Mouse (Mus musculus) mouse embryonic stem cell (cell line): ENCODE data around the gene Tmem212.

Experiments
- in situ Hi-C, 2 experiments: fragments of 300-500 bp; cut with MboI; formaldehyde crosslinking; loops; 1 replicate in 1 of 2; 3 replicates in 1 of 2; pipeline ENCODE4 v1.14.3; 2019 to 2020; ENCODE audit warnings: low sequenced_read_pairs in 2 of 2, low pct_unique_long_range_greater_than_20kb in 1 of 2, mixed read lengths in 1 of 2; ENCODE audit not compliant: unreplicated experiment in 1 of 2

The Tmem212 gene

DNA sequence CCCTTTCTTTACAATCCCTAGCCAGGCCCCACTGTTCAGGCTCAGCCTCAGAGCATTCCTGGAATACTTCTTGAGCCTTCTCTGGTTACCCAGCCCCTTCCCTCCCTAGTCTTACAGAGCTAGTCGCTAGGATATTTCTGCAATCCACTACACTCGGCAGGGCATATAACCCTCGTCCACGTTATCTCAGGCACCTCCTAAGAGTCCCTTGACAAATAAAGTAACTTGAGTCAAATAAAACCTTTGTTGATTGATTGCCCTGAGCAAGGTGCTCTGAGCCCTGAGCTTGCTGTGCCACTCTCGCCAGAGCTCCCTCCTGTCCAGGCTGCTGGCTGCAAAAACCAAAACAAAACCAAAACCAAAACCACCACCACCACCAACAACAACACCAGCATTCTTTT, 37.0 kb downstream of the Tmem212 start:
- in situ Hi-C loops, result no loop called here

DNA sequence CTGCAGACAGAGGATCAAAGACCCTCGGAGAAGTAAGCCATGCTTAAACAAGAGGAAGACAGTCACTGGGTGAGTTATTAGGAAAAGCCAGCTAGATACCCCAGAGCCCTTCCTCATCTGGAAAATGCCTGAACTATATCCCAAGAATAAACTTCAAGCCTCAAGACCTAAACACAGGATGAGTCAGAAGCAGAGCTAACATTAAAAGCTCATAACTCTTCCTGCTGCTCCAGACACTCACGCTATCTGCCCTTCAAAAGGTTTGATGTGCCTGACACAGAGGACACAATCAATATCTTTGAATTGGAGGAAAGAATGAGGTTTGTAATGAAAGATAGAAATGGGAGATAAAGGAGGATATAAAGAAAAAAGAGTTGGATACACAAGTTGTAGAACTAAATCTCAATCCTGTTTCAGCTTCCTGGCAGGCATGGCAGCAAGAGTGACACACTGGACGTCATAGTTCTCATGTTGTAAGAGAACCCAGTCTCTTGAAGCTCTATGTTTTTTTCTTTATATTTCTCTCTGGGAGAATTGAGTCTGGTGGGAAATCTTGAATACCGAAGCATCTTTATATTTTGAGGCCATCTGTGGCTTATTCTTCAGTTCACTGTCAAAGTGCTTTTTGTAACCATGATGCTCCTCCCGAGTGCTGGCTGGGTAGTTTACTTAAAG, 37.6 kb downstream of the Tmem212 start:
- in situ Hi-C loops, result no loop called here

DNA sequence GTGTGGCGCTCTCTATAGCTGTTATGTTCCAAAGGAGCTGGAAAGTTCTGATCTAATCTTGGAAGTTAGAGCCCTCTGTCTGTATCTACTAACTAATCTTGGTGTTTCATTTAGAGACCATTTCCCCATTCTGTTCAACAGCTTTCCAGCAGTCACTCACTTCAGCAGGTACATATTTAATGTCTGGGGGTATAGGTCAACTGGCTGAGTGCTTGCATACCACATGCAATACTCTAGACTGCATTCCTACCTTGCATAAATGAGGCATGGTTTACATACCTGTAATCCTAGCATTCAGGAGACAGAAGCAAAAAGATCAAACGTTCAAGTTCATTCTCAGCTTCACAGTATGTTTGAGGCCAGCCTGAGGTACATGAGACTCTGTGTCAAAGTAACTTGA, 39.9 kb downstream of the Tmem212 start:
- in situ Hi-C loops, result no loop called here

DNA sequence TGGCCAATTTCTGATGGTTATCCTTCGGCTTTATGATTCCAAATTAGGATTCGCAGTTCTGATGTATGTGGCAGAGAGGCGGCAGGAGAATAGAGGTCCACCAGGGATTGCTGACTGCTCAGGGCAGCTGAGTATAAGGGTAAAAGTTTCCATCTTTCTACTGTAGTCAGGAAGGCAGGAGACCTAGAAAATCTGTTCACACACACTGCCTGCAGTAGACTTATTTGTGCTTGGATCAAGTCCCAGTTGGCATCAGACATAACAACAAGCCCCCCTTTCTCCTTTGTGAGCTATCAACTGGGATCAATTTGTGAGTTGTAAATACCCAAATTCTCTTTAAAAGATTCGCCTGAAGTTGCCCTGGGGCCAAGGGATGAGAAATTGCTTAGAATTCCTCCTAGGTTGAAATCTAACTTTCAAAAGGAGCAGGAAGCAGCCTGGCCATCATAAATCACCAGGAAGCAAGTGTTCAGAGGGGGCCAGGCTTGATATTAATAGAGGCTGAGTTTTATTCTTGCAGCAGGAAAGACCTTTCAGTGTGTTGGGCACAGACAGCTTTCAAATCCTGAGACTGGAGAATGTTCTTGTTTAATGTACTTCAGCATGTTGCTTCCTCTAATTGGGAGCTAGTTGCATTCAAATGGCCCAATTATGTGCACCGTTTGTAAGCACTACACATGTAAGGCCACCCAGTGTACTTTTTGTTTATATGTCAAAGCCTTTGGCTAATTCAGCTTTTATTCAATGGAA, 41.6 kb downstream of the Tmem212 start:
- in situ Hi-C loops, result no loop called here

DNA sequence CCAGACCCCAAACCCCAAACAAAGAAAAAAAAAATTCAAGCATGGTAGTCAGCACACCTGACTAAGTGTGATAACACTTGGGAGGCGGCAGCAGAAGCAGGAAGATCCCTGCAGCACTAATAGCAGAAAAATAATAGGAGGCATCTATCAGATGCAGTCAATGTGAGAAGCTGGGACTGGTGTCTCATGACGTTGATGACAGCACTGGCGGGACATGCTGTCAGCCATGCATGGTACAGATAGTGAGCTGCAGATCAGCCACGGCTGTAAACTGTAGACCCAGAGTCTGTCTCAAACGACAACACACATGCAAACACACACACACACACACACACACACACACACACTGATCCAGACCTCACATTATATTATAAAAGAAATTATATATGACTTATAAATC, 52.9 kb downstream of the Tmem212 start:
- in situ Hi-C loops, result no loop called here

DNA sequence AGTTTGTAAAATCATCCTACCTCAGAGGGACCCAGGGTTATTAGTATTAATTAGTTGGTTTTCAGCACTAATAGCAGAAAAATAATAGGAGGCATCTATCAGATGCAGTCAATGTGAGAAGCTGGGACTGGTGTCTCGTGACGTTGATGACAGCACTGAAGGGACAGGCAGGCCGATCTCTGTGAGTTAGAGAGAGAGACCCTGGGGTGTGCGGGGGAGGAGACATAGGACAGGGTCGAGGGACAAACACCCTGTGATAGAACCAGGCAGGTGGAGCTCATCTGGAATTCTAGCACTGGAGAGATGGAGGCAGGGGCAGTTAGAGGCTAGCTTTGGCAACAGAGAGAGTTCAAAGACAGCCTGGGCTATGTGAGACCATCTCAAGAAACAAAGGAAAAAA, 53.3 kb downstream of the Tmem212 start:
- in situ Hi-C loops, result no loop called here

DNA sequence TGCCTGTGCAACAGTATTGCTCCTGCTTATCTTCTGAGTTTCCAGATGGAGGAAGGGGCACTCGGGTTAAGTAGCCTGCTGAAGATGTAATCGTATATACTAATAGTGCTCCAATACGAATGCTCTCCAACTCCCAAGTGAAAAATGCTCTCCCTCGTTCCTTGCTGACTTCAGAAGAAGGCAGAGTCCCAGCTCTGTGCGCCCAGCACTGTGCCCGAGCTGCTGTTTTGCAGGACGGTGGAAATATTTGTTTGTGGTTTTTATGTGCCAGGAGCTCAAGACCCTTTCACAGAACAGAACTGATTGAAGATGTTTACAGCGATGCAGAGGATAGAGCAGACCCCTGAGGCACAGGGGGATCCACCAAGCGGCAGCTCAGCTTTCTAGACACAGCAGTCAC, 55.9 kb downstream of the Tmem212 start:
- in situ Hi-C loops, result no loop called here

DNA sequence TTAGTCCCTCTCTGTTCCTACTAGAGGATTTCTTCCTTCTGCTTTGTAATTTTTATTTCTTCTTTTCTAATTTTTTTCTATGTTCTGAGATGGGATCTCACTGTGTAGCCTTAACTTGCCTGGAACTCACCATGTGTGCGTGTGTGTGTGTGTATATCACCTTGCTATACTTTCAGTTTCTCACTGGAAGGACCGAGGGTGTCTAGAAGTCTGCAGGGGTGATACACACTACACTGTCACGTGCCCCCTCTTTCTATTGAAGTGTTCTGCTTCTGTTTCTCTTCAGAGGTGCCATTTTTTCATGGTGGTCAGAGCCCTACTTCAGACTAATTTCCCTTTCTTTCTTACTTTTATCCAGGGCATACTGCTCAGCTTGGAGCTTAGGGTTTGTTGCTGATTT, 56.4 kb downstream of the Tmem212 start:
- in situ Hi-C loops, result no loop called here

DNA sequence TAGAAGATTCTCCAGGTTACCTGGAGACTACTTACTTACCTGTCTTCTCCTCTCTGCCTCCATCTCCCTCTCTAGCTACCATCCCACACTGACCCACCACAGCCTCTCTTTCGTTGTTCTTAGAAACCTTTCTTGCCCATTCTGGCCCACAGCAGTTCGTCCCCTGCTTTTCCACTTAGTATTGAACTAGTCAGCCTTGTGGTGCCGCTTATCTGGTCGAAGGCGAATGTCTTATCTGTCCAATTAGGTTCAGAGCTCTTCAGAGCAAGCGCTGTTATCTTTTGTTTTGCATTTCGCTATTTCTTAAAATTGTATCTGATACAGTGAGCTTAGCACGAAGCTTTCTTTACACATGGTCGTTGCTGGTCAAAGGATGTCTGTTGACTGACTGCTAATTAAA, 56.9 kb downstream of the Tmem212 start:
- in situ Hi-C loops, result no loop called here

DNA sequence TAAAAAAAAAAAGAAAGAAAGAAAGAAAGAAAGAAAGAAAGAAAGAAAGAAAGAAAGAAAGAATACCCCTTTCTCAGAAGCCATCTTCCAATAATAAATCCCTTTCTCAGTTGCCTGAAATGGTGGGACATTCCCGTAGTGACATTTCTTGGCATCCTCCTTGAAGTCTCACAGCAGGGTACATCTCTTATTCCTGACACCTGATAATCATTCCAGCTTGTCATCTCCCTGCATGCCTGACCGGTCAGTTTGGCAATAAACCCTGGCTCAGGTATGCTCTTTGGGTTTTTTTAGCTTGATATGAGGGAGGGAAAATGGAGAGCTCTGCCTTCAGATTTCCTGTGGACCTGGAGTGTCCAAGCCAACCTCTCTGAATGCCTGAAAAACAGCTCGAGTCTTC, 59.9 kb downstream of the Tmem212 start:
- in situ Hi-C loops, result no loop called here

DNA sequence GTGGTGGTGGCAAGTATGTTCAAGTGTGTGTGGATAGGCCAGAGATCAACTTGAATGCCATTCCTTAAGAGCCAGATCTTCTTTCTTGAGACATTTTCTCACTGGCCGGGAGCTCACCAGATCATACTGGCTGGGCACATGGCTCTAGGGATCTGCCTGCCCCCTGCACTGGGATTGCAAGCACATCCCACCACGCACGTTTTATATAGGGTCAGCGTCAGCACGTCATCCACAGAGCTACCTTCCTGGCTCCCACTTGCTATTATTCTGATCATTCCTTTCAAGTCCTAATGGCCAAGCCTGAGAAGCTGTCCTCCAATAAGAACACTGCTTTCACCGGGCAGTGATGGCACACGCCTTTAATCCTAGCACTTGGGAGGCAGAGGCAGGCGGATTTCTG, 60.4 kb downstream of the Tmem212 start:
- in situ Hi-C loops, result no loop called here

DNA sequence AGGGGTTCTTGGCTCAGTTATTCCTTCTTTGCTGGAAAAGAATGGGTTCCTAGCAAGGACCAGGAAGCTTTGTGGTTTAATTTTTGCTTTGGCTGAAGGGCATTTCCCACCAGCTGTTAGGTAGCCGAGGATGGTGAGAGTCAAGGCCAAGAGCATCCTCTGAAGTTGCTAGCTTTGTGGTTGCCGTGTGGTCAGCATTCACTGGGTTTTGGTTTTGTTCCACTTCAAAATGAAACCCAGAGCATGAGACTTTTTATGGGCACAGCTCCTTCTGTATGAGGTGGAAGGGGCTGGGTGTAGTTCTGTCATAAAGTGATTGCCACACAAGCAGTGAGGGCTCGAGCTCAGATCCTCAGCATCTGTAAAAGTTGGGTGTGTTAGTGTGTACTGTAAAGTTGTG, 67.4 kb downstream of the Tmem212 start:
- in situ Hi-C loops, result no loop called here

DNA sequence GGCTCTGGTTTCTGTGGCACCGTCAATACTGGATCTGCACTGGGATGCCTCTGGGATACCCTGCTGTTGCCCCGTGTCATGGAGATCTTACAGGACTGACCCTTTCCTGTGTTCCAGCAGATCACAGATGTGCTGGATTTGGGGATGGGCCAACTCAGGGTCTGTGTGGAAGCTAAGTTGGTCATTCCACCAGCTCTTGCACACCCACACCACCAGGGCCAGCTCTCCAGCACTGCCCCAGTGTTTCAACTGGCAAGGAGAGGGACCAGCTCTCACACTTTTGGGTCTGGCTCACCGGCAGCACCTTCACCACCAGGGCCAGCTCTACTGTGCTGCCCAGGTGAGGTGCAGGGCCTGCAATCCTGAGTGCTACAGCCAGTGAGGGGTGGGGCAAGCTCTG, 68.9 kb downstream of the Tmem212 start:
- in situ Hi-C loops, result no loop called here

DNA sequence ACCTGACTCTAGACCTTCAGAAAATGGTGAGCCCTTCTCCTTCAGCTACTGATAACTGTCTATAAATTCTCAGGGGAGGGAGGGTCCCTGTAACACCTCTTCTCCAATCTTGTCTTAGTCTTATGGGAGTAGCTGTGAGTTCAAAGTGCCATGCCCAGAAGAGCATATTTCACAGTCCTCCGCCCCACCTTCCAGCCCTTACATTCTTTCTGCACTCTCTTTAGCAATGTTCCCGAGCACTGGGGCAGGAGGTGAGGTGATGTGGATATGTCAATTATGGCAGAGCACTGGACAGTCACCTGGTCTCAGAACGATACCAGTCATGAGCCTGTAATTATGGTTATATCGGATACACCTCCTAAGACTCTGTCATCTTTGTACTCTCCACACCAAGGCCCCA, 70.2 kb downstream of the Tmem212 start:
- in situ Hi-C loops, result no loop called here
